Mouse (Mus musculus) testis, adult 10 weeks (tissue): ENCODE measurements around the gene Mrpl2. TPM values are rescaled to one million over a fixed set of nuclear protein-coding genes. Genes with fewer than 3 reads are reported as not detected.

Experiments used
- polyA plus RNA-seq: library from polyadenylated mRNA; stranded (reverse); fragments of 350-450 nt; fragmentation: Illumina TruSeq; extraction: RNeasy Lipid Tissue Mini Kit (QIAGEN cat#74804); gene quantifications from one replicate; pipeline ENCODE4 v1.2.3, GENCODE M21; 2014; ENCODE audit warnings: low read depth, low replicate concordance

The Mrpl2 gene
- 1.8 TPM for polyA plus RNA-seq

DNA sequence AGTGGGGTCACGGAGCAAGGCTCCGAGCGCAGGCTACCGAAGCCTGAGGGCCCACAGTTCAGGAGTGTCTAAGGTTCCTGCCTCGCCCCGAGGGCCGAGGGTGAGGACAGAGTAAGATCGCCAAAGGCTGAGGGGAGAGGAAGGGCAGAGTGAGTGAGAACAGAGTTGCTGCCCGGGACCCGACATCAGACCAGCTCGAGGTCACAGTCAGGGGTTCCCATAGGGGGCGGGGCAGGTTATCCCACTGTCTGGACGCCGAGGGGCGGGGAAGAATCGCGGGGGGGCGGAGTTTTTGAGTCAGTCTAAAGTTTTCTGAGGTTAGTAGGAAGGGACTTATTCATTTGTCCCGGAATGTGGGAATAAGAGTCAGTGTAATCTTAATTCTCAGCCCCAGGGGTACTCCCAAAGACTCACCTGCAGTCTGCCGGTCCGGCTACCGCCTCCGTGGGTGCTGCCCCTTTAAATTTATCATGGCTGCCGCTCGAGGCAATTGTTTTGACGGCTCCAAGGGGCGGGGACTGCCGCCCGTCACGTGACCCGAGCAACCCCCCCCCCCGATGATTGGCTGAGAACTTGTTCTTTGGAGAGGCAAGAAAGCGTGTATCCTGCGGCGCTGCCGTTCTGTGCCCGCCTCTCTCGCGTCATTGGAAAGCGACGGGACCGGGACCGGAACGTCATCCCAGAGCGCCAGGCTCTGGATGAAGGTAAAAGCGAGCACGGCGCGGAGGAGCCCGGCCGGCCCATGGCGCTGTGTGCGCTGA is at the start of gene Mrpl2, which contains the start of gene Klc4:
Gene Mrpl2 (plus strand): TSS at position 669 of the 761 bp plus-strand sequence.
Gene Klc4 (minus strand): TSS at position 462 of the 761 bp plus-strand sequence.

GRCm38 (mm10) chr17:46628791-46629684 is 17.0 kb upstream of the Mrpl2 start, which contains the start of gene Ptk7:
Ptk7 (minus strand) TSS chr17:46629504.

GRCm38 (mm10) chr17:46650232-46651031 is 4.4 kb downstream of the Mrpl2 start, which contains the start of gene Cul7:
Cul7 (plus strand) TSS chr17:46650337.

GRCm38 (mm10) chr17:46673850-46674529 is 28.0 kb downstream of the Mrpl2 start, which contains the start of gene Rrp36:
Rrp36 (minus strand) TSS chr17:46674352.

GRCm38 (mm10) chr17:46678416-46678815 is 32.4 kb downstream of the Mrpl2 start, which contains the start of gene Mea1:
Mea1 (plus strand) TSS chr17:46678793.

GRCm38 (mm10) chr17:46680760-46681373 is 34.8 kb downstream of the Mrpl2 start, which contains the start of gene Klhdc3:
Klhdc3 (minus strand) TSS chr17:46680914.

Other genes with a start within 250 kb of the Mrpl2 start
- gene Crip3, start 217.3 kb upstream of the Mrpl2 start, polyA plus RNA-seq: 0.83 TPM
- gene Slc22a7, start 207.8 kb upstream of the Mrpl2 start, polyA plus RNA-seq: not detected
- gene Ttbk1, start 158.6 kb upstream of the Mrpl2 start, polyA plus RNA-seq: 3.8 TPM
- 3.1 TPM for gene Dnph1, start 149.5 kb upstream of the Mrpl2 start, polyA plus RNA-seq
- gene Cul9, start 99.8 kb upstream of the Mrpl2 start, polyA plus RNA-seq: 2.6 TPM
- 0.36 TPM for gene Srf, start 90.1 kb upstream of the Mrpl2 start, polyA plus RNA-seq
- gene Ptk7, start 16.7 kb upstream of the Mrpl2 start, polyA plus RNA-seq: 0.04 TPM
- 0.22 TPM for gene Klc4, start 207 bp upstream of the Mrpl2 start, polyA plus RNA-seq
- gene Cul7, start 4.1 kb downstream of the Mrpl2 start, polyA plus RNA-seq: 0.11 TPM
- gene Rrp36, start 28.1 kb downstream of the Mrpl2 start, polyA plus RNA-seq: 1.1 TPM
- 131 TPM for gene Mea1, start 32.6 kb downstream of the Mrpl2 start, polyA plus RNA-seq
- gene Klhdc3, start 34.7 kb downstream of the Mrpl2 start, polyA plus RNA-seq: 36.7 TPM
- gene Ppp2r5d, start 58.9 kb downstream of the Mrpl2 start, polyA plus RNA-seq: 2.8 TPM
- 0.85 TPM for gene Pex6, start 65.2 kb downstream of the Mrpl2 start, polyA plus RNA-seq
- not detected for gene Gnmt, start 82.9 kb downstream of the Mrpl2 start, polyA plus RNA-seq
- 0.95 TPM for gene Cnpy3, start 106.0 kb downstream of the Mrpl2 start, polyA plus RNA-seq
- gene Ptcra, start 117.5 kb downstream of the Mrpl2 start, polyA plus RNA-seq: not detected
- gene 2310039H08Rik, start 126.4 kb downstream of the Mrpl2 start, polyA plus RNA-seq: 14.5 TPM
- 20.1 TPM for gene Rpl7l1, start 136.4 kb downstream of the Mrpl2 start, polyA plus RNA-seq
- 7.7 TPM for gene Bicral, start 212.3 kb downstream of the Mrpl2 start, polyA plus RNA-seq
- gene Tbcc, start 244.5 kb downstream of the Mrpl2 start, polyA plus RNA-seq: 7.8 TPM